Mouse (Mus musculus) forebrain, embryonic 14.5 days (tissue): Measurements from ENCODE around the gene Hoxd12. TPM values are rescaled to one million over a fixed set of nuclear protein-coding genes. Genes with fewer than 3 reads are reported as not detected.

ENCODE experiments used
- ATAC-seq: fragments of 200-750 bp; cut with Nextera tagmentation; 2 replicates; pipeline ENCODE4 v1.8.0; 2017; ENCODE audit warnings: mild to moderate bottlenecking, moderate library complexity
- DNase-seq: peaks from one replicate; pipeline ENCODE4 v3.0.0-alpha.2; 2015; ENCODE audit warnings: low spot score
- H3K27ac ChIP-seq: fragments of 300-500 bp; sonication (generic); 2 replicates; pipeline ENCODE4 v1.5.1; 2014; ENCODE audit warnings: low read depth, mild to moderate bottlenecking, control low read depth, low read length, moderate library complexity
- H3K27me3 ChIP-seq: fragments of 300-500 bp; sonication (generic); replicated peaks from 2 replicates; pipeline ENCODE4 v1.6.1; 2014; ENCODE audit warnings: low read length, control low read depth, mixed read lengths; ENCODE audit not compliant: control insufficient read depth, insufficient read depth
- H3K36me3 ChIP-seq: fragments of 300-500 bp; sonication (generic); 2 replicates; pipeline ENCODE4 v1.6.1; 2014; ENCODE audit warnings: low read length, control low read depth; ENCODE audit not compliant: control insufficient read depth, insufficient read depth
- H3K4me1 ChIP-seq: fragments of 300-500 bp; sonication (generic); 2 replicates; pipeline ENCODE4 v1.6.1; 2014; ENCODE audit warnings: antibody characterized with exemption, low read length, control low read depth; ENCODE audit not compliant: control insufficient read depth, insufficient read depth
- H3K4me2 ChIP-seq: fragments of 300-500 bp; sonication (generic); 2 replicates; pipeline ENCODE4 v1.6.1; 2014; ENCODE audit warnings: mild to moderate bottlenecking, control low read depth, low read length
- H3K4me3 ChIP-seq: fragments of 300-500 bp; sonication (generic); 2 replicates; pipeline ENCODE4 v1.5.1; 2014; ENCODE audit warnings: low read depth, low read length, control low read depth
- H3K9ac ChIP-seq: fragments of 300-500 bp; sonication (generic); 2 replicates; pipeline ENCODE4 v1.6.1; 2014; ENCODE audit warnings: mild to moderate bottlenecking, low read length, control low read depth, moderate library complexity
- H3K9me3 ChIP-seq: fragments of 300-500 bp; sonication (generic); replicated peaks from 2 replicates; pipeline ENCODE4 v1.6.1; 2016; ENCODE audit warnings: low read length, control low read depth, mixed read lengths; ENCODE audit not compliant: control insufficient read depth
- WGBS: fragments of 180-500 bp; shearing (Covaris S2); extraction: QIAGEN DNeasy Blood & Tissue Kit; methylation state at CpG from one replicate; pipeline ENCODE4 v1.1.7; 2014; 5-methylcytosine and 5-hydroxymethylcytosine counted together
- polyA plus RNA-seq: library from polyadenylated mRNA; unstranded; fragments of >200 nt; fragmentation: Nextera tagmentation; extraction: Ambion mirVana; gene quantifications from 2 replicates; pipeline ENCODE4 v1.2.1, GENCODE M21; 2014

The Hoxd12 gene
- not detected in 2 replicates for polyA plus RNA-seq

DNA sequence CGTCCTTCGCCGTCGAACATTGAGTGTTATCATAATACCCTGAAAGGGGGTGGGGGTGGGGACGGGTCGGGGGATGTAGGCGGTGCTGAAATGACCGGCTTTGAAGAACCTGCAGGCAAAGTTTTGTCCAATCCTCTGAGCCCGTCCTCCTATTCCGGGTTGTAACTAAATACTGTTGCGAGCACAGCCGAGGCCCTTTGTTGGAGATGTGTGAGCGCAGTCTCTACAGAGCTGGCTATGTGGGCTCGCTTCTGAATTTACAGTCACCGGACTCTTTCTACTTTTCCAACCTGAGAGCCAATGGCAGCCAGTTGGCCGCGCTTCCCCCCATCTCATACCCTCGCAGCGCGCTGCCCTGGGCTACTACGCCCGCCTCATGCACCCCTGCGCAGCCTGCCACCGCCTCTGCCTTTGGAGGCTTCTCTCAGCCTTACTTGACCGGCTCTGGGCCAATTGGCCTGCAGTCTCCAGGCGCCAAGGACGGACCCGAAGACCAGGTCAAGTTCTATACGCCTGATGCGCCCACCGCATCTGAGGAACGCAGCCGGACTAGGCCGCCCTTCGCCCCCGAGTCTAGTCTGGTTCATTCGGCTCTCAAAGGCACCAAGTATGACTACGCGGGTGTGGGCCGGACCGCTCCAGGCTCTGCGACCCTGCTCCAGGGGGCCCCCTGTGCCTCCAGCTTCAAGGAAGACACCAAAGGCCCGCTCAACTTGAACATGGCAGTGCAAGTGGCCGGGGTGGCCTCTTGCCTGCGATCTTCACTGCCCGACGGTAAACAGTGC is at the start of gene Hoxd12:
Gene Hoxd12 (plus strand): TSS at position 133 of the 785 bp plus-strand sequence.
- no peak within 1 kb of the TSS for H3K4me3 ChIP-seq
- H3K4me2 ChIP-seq, result no peak within 1 kb of the TSS
- ATAC-seq (no peak), DNase-seq (no peak)
- H3K27me3 ChIP-seq, result peaks cover 97% of the 10 kb centered on the region
- H3K27ac ChIP-seq, result no peak within 1 kb of the TSS
- no peaks in the 10 kb centered on the region for H3K36me3 ChIP-seq
- WGBS, result 2% methylated on average over 47 of the region's 47 CpGs
- H3K9ac ChIP-seq, result no peak within 1 kb of the TSS
- H3K4me1 ChIP-seq, result no peaks in the 10 kb centered on the region
- H3K9me3 ChIP-seq, result no peaks in the 10 kb centered on the region

DNA sequence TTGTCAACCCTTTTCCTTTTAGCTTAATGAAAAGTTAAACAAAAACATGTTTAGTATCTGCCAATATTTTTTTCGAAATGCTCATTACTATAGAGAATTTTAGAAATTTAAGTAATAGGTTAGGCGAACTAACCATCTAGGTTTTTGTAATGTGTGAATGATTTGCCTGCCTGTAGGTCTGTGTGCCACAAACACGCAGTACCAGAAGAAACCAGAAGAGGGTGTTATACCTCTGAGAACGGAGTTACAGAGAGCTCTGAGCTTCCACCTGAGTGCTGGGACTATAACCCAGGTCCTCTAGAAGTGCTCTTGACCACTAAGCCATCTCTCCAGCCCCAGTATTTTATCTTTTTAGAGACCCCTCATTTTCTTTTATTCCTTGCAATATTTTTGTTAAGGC is 39.4 kb upstream of the Hoxd12 start:
- Histone ChIP-seq H3K27me3 (no peaks in the 10 kb centered on the region), H3K4me3 (no peak overlapping the region), H3K9ac (no peak overlapping the region), H3K27ac (no peak overlapping the region), H3K9me3 (no peaks in the 10 kb centered on the region), H3K36me3 (no peaks in the 10 kb centered on the region), H3K4me2 (no peak overlapping the region), H3K4me1 (no peaks in the 10 kb centered on the region)
- DNase-seq, result no peak
- 68% methylated on average over 4 of the region's 4 CpGs for WGBS
- no peak for ATAC-seq

GRCm38 (mm10) chr2:74642431-74642830 is 32.4 kb upstream of the Hoxd12 start:
- H3K27me3 ChIP-seq, result peaks cover 40% of the 10 kb centered on the region

GRCm38 (mm10) chr2:74645631-74646030 is 29.2 kb upstream of the Hoxd12 start:
- ATAC-seq (no peak), DNase-seq (no peak)
- H3K36me3 ChIP-seq, result no peaks in the 10 kb centered on the region
- peaks cover 72% of the 10 kb centered on the region for H3K27me3 ChIP-seq
- H3K27ac ChIP-seq, result no peak overlapping the region
- H3K4me2 ChIP-seq, result no peak overlapping the region
- H3K9ac ChIP-seq, result no peak overlapping the region
- no peaks in the 10 kb centered on the region for H3K9me3 ChIP-seq
- no peaks in the 10 kb centered on the region for H3K4me1 ChIP-seq
- no peak overlapping the region for H3K4me3 ChIP-seq
- 81% methylated on average over 3 of the region's 3 CpGs for WGBS

More at GRCm38 (mm10) chr2:74642431-74642830, 32.4 kb upstream of the Hoxd12 start:
- WGBS, result 69% methylated on average over 5 of the region's 5 CpGs
- Histone ChIP-seq H3K4me1 (no peaks in the 10 kb centered on the region), H3K9ac (no peak overlapping the region), H3K27ac (no peak overlapping the region), H3K4me3 (no peak overlapping the region), H3K4me2 (no peak overlapping the region), H3K9me3 (no peaks in the 10 kb centered on the region), H3K36me3 (no peaks in the 10 kb centered on the region)
- no peak for DNase-seq
- no peak for ATAC-seq

GRCm38 (mm10) chr2:74647082-74647864 is 27.5 kb upstream of the Hoxd12 start:
- peak; percentile 8 for DNase-seq
- Histone ChIP-seq H3K36me3 (no peaks in the 10 kb centered on the region), H3K4me3 (no peak overlapping the region), H3K9me3 (no peaks in the 10 kb centered on the region), H3K4me2 (no peak overlapping the region), H3K27ac (no peak overlapping the region), H3K27me3 (peaks cover 87% of the 10 kb centered on the region), H3K4me1 (no peaks in the 10 kb centered on the region), H3K9ac (no peak overlapping the region)
- no peak for ATAC-seq
- WGBS, result 15% methylated on average over 7 of the region's 7 CpGs

DNA sequence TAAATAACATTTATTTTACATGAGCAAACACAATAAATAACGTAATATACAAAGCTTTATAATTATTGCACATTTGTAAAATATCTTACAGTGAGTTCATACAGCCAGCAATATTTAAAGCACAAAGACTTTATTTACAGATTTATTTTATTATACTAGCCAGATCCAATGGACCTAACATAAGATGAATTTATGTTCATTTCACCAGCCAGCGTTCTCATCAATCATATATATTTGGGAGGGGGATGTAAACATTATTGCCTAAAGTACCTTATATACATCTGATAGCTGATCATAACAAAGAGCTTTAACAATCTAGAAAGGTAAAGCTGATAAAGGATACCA is 21.8 kb upstream of the Hoxd12 start:
- H3K4me2 ChIP-seq, result no peak overlapping the region
- 43% methylated on average over 2 of the region's 2 CpGs for WGBS
- H3K27ac ChIP-seq, result no peak overlapping the region
- no peak overlapping the region for H3K9ac ChIP-seq
- H3K36me3 ChIP-seq, result no peaks in the 10 kb centered on the region
- H3K4me1 ChIP-seq, result no peaks in the 10 kb centered on the region; the same call in 1 of the 2 replicates
- H3K4me3 ChIP-seq, result no peak overlapping the region
- ATAC-seq (no peak), DNase-seq (no peak)
- H3K27me3 ChIP-seq, result peaks cover 79% of the 10 kb centered on the region
- H3K9me3 ChIP-seq, result no peaks in the 10 kb centered on the region

GRCm38 (mm10) chr2:74653781-74654535 is 20.9 kb upstream of the Hoxd12 start:
- Histone ChIP-seq H3K36me3 (no peaks in the 10 kb centered on the region), H3K4me3 (no peak overlapping the region), H3K27me3 (peaks cover 74% of the 10 kb centered on the region), H3K9ac (no peak overlapping the region), H3K4me2 (no peak overlapping the region), H3K4me1 (no peaks in the 10 kb centered on the region; the same call in 1 of the 2 replicates), H3K9me3 (no peaks in the 10 kb centered on the region), H3K27ac (no peak overlapping the region)
- DNase-seq, result no peak
- no peak for ATAC-seq
- 9% methylated on average over 17 of the region's 17 CpGs for WGBS

GRCm38 (mm10) chr2:74654743-74655419 is 19.9 kb upstream of the Hoxd12 start:
- 0 out of 2 replicates have a peak, but pooled peaks have one; percentile 4 for ATAC-seq
- no peaks in the 10 kb centered on the region for H3K9me3 ChIP-seq
- H3K4me1 ChIP-seq, result no peaks in the 10 kb centered on the region; the same call in 1 of the 2 replicates
- 2% methylated on average over 20 of the region's 20 CpGs for WGBS
- H3K36me3 ChIP-seq, result no peaks in the 10 kb centered on the region
- peaks cover 65% of the 10 kb centered on the region for H3K27me3 ChIP-seq
- H3K27ac ChIP-seq, result no peak overlapping the region
- no peak overlapping the region for H3K9ac ChIP-seq
- H3K4me2 ChIP-seq, result no peak overlapping the region
- no peak for DNase-seq
- H3K4me3 ChIP-seq, result peak overlapping the region; percentile 21; the same call in 1 of the 2 replicates
